Mouse (Mus musculus) liver, postnatal 0 days (tissue): Measurements from ENCODE around the gene Gm11567.

Experiments
- CTCF ChIP-seq: sonication (generic); IDR thresholded peaks from 2 replicates; pipeline ENCODE4 v1.5.1; 2016; ENCODE audit warnings: antibody characterized with exemption, low read depth
- EP300 ChIP-seq: IDR thresholded peaks from 2 replicates; pipeline ENCODE4 v1.6.1; 2016; ENCODE audit warnings: antibody characterized with exemption, low read depth, mild to moderate bottlenecking

DNA sequence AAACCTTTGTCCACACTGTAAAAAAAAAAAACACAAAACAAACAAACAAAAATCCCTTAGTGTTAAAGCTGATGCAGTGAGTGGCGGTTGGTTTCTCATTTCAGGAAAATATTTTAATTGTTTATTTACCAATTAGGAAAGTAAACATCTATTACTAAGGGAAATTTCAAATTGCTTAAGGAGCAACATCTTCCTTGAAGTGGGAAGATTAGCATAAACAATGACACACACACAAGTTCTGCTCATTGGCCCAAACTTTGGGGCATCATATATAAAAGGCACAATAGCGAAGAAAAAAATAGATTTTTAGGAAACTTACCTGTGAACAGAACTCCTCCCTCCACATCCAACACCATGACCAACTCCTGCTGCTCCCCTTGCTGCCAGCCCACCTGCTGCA lies 21.4 kb upstream of the Gm11567 start, which contains the start of gene Gm11568:
- TF ChIP-seq CTCF (no peak), EP300 (no peak)
